Mouse (Mus musculus): Measurements from ENCODE around the gene Bcl2. TPM values are rescaled to one million over a fixed set of nuclear protein-coding genes. Genes with fewer than 3 reads are reported as not detected.

Bcl2 gene
- total and polyA plus RNA-seq, 2 experiments from 2014 or later, result 3.3 to 3.6 TPM

- no peak for TF ChIP-seq CTCF (IDR thresholded peaks at IDR 0.05; ENCODE audit: low read depth)
- no peak for TF ChIP-seq EP300 (IDR thresholded peaks at IDR 0.05; ENCODE audit: low read depth)
- no peak for DNase-seq (ENCODE audit: low spot score)
- no peak overlapping the region for H3K9ac ChIP-seq (replicated peaks; ENCODE audit: low read depth, low read length)
- H3K27ac ChIP-seq (ENCODE audit: low read depth), result peak overlapping the region; percentile 37
- no peak overlapping the region; the same call in 1 of the 2 replicates for H3K4me3 ChIP-seq (ENCODE audit: low read depth, low read length)
- H3K36me3 ChIP-seq (replicated peaks; ENCODE audit: control insufficient read depth, insufficient read depth, low read length), result no peaks in the 10 kb centered on the region
- H3K4me2 ChIP-seq (ENCODE audit: low read depth, low read length), result peak overlapping the region; percentile 34
- peaks cover 12% of the 10 kb centered on the region; the same call in 1 of the 2 replicates for H3K4me1 ChIP-seq (ENCODE audit: control insufficient read depth, insufficient read depth)
- H3K9me3 ChIP-seq (replicated peaks; ENCODE audit: control insufficient read depth, low read length), result no peaks in the 10 kb centered on the region
- no peak for ATAC-seq (ENCODE audit: insufficient read depth, low read depth)
- no peaks in the 10 kb centered on the region for H3K27me3 ChIP-seq (ENCODE audit: control insufficient read depth, insufficient read depth, low read length)
- WGBS, result 14% methylated on average over 5 of the region's 5 CpGs
These were observed 25.9 kb downstream of the Bcl2 start for GRCm38 (mm10) chr1:106688161-106688516.

- ATAC-seq (ENCODE audit: insufficient read depth, low read depth) (0 out of 2 replicates have a peak, but pooled peaks have one; percentile 20), DNase-seq (ENCODE audit: low spot score) (no peak)
- peaks cover 12% of the 10 kb centered on the region; the same call in 1 of the 2 replicates for H3K4me1 ChIP-seq (ENCODE audit: control insufficient read depth, insufficient read depth)
- no peak overlapping the region for H3K9ac ChIP-seq (replicated peaks; ENCODE audit: low read depth, low read length)
- peak overlapping the region; percentile 34 for H3K4me2 ChIP-seq (ENCODE audit: low read depth, low read length)
- peak overlapping the region; percentile 37 for H3K27ac ChIP-seq (ENCODE audit: low read depth)
- H3K9me3 ChIP-seq (replicated peaks; ENCODE audit: control insufficient read depth, low read length), result no peaks in the 10 kb centered on the region
- H3K4me3 ChIP-seq (ENCODE audit: low read depth, low read length), result no peak overlapping the region; the same call in 1 of the 2 replicates
- no peaks in the 10 kb centered on the region for H3K27me3 ChIP-seq (ENCODE audit: control insufficient read depth, insufficient read depth, low read length)
- TF ChIP-seq CTCF (IDR thresholded peaks at IDR 0.05; ENCODE audit: low read depth) (no peak), EP300 (IDR thresholded peaks at IDR 0.05; ENCODE audit: low read depth) (no peak)
- 56% methylated on average over 18 of the region's 18 CpGs for WGBS
- H3K36me3 ChIP-seq (replicated peaks; ENCODE audit: control insufficient read depth, insufficient read depth, low read length), result no peaks in the 10 kb centered on the region
These were observed 26.5 kb downstream of the Bcl2 start for GRCm38 (mm10) chr1:106687435-106688160.

- no peak for DNase-seq (ENCODE audit: low spot score)
- Histone ChIP-seq H3K9ac (replicated peaks; ENCODE audit: low read depth, low read length) (no peak overlapping the region), H3K27ac (ENCODE audit: low read depth) (no peak overlapping the region), H3K4me2 (ENCODE audit: low read depth, low read length) (no peak overlapping the region), H3K36me3 (replicated peaks; ENCODE audit: control insufficient read depth, insufficient read depth, low read length) (peaks cover under 1% of the 10 kb centered on the region; the same call in 1 of the 2 replicates), H3K27me3 (ENCODE audit: control insufficient read depth, insufficient read depth, low read length) (no peaks in the 10 kb centered on the region), H3K4me3 (ENCODE audit: low read depth, low read length) (no peak overlapping the region), H3K4me1 (ENCODE audit: control insufficient read depth, insufficient read depth) (peaks cover 12% of the 10 kb centered on the region; the same call in 1 of the 2 replicates), H3K9me3 (replicated peaks; ENCODE audit: control insufficient read depth, low read length) (no peaks in the 10 kb centered on the region)
- no peak for ATAC-seq (ENCODE audit: insufficient read depth, low read depth)
- 74% methylated on average over 2 of the region's 2 CpGs for WGBS
- no peak for TF ChIP-seq EP300 (IDR thresholded peaks at IDR 0.05; ENCODE audit: low read depth)
- no peak for TF ChIP-seq CTCF (IDR thresholded peaks at IDR 0.05; ENCODE audit: low read depth)
These were observed 28.4 kb downstream of the Bcl2 start for GRCm38 (mm10) chr1:106685702-106686101.

GRCm38 (mm10) chr1:106684546-106684945, 29.5 kb downstream of the Bcl2 start:
- ATAC-seq (ENCODE audit: insufficient read depth, low read depth) (no peak), DNase-seq (ENCODE audit: low spot score) (no peak)
- TF ChIP-seq CTCF (IDR thresholded peaks at IDR 0.05; ENCODE audit: low read depth) (no peak), EP300 (IDR thresholded peaks at IDR 0.05; ENCODE audit: low read depth) (no peak)
- no peak overlapping the region for H3K9ac ChIP-seq (replicated peaks; ENCODE audit: low read depth, low read length)
- peaks cover 4% of the 10 kb centered on the region; the same call in 1 of the 2 replicates for H3K36me3 ChIP-seq (replicated peaks; ENCODE audit: control insufficient read depth, insufficient read depth, low read length)
- H3K4me2 ChIP-seq (ENCODE audit: low read depth, low read length), result no peak overlapping the region
- H3K9me3 ChIP-seq (replicated peaks; ENCODE audit: control insufficient read depth, low read length), result no peaks in the 10 kb centered on the region
- H3K4me3 ChIP-seq (ENCODE audit: low read depth, low read length), result no peak overlapping the region
- H3K27ac ChIP-seq (ENCODE audit: low read depth), result no peak overlapping the region
- WGBS, result 69% methylated on average over 3 of the region's 3 CpGs
- H3K27me3 ChIP-seq (ENCODE audit: control insufficient read depth, insufficient read depth, low read length), result no peaks in the 10 kb centered on the region
- H3K4me1 ChIP-seq (ENCODE audit: control insufficient read depth, insufficient read depth), result peaks cover 12% of the 10 kb centered on the region; the same call in 1 of the 2 replicates

- Histone ChIP-seq H3K4me2 (ENCODE audit: low read depth, low read length) (no peak overlapping the region), H3K4me1 (ENCODE audit: control insufficient read depth, insufficient read depth) (0 out of 2 replicates have a peak, but pooled peaks cover 2% of the 10 kb centered on the region), H3K36me3 (replicated peaks; ENCODE audit: control insufficient read depth, insufficient read depth, low read length) (peaks cover 4% of the 10 kb centered on the region; the same call in 1 of the 2 replicates), H3K9me3 (replicated peaks; ENCODE audit: control insufficient read depth, low read length) (no peaks in the 10 kb centered on the region), H3K4me3 (ENCODE audit: low read depth, low read length) (no peak overlapping the region), H3K27ac (ENCODE audit: low read depth) (no peak overlapping the region), H3K9ac (replicated peaks; ENCODE audit: low read depth, low read length) (no peak overlapping the region), H3K27me3 (ENCODE audit: control insufficient read depth, insufficient read depth, low read length) (no peaks in the 10 kb centered on the region)
- no peak for ATAC-seq (ENCODE audit: insufficient read depth, low read depth)
- 87% methylated on average over 3 of the region's 3 CpGs for WGBS
- no peak for DNase-seq (ENCODE audit: low spot score)
- TF ChIP-seq CTCF (IDR thresholded peaks at IDR 0.05; ENCODE audit: low read depth), result no peak
- TF ChIP-seq EP300 (IDR thresholded peaks at IDR 0.05; ENCODE audit: low read depth), result no peak
These were observed 31.2 kb downstream of the Bcl2 start for GRCm38 (mm10) chr1:106682829-106683228.

Data from heart, postnatal 0 days (tissue).